Mouse (Mus musculus) frontal cortex, adult (tissue): Measurements from ENCODE around the gene Tmprss7.

Source experiments
- ATAC-seq: cut with Nextera tagmentation; 2 replicates; pipeline ENCODE4 v1.9.2; 2017; ENCODE audit warnings: mild to moderate bottlenecking, moderate library complexity, mixed read lengths; ENCODE audit not compliant: low TSS enrichment

Tmprss7 gene

DNA sequence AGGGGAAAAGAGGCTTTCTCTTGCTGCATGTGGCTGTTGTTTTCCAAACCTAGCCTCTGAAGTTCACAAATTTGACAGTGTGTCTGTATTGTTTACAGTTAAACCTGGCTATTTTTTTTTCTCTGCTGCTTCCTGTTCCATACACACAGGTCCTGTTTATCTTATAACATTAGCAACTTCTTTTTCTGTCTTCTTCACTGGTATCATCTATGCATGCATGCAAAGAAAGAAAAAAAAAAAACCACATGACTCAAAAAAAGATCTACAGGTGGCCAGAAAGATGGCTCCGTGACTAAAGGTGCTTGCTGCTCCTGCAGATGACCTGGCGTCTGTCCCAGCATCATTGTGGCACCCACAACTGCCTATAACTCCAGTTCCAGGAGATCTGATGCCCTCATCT lies 68.1 kb downstream of the Tmprss7 start:
- ATAC-seq = no peak

GRCm38 (mm10) chr16:45624791-45625190 lies 68.7 kb downstream of the Tmprss7 start:
- no peak for ATAC-seq

GRCm38 (mm10) chr16:45623230-45623629 lies 70.2 kb downstream of the Tmprss7 start:
- no peak for ATAC-seq

DNA sequence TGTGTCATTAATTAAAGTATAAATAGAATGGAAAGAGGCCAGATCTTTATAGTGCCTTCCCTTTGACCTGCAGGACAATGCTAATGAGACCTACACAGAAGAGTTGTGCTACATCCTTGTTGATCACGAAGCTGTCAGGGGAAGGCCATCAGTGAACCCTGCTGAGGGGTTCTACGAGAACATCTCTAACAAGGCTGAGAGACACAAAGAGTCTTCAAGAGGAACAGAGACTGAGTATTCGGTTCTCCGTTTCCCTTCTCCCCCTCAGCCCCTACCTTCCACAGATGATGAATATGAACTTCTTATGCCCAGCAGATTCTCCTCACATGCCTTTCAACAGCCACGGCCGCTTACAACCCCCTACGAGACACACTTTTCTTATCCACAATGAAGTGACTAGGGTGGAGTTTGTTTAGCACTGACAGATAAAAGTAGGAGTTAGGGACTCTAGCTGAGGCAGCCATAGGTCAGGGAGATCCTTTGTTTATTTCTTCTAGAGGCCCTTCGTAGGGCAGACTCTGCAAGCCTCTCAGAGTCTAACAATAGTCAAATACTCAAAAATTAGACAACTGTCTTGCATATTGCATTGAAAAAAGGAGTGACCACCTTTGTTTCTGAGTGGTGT lies 73.6 kb downstream of the Tmprss7 start:
- ATAC-seq = no peak

DNA sequence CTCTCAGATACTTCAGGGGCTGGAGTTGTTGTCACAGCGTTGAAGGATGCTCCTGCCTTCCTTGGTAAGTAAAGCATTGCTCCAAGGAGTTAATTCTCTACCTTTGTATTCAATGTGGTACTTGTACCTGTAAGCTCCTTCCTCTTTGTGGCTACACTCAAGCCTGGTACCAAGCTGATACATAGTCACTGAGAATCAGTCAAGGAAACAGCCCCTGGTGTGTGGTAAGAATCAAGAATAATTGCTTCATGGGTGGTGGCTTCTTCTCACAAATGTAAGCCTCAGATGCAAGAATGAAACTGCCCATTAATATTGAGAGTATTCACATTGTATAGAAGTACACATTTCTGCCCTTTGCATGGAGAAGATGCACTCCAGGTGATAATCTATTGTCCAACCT lies 77.5 kb downstream of the Tmprss7 start:
- no peak for ATAC-seq

DNA sequence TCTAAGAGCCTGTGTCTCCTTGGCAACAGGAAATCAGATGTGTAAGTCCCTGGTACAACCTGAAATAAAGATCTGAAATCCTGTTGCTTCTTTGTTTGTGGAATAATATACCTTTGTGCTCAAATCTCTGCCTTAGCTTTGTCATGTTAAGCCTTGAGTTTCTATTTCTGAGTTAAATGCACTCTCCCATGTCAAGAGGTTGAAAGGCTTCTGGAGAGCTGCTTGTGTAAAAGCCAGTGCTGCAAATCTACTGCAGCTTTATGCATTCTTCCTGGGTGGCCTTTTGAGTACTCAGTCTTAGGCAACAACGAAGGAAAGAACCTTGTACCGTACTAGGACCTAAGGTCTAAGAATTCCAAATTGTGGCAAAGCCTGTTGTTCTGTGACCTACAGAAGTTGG lies 80.2 kb downstream of the Tmprss7 start:
- ATAC-seq = no peak

GRCm38 (mm10) chr16:45610267-45610666 lies 83.2 kb downstream of the Tmprss7 start, which contains the start of gene Gcsam:
TSS of gene Gcsam (plus strand) at chr16:45610380.
- no peak for ATAC-seq

DNA sequence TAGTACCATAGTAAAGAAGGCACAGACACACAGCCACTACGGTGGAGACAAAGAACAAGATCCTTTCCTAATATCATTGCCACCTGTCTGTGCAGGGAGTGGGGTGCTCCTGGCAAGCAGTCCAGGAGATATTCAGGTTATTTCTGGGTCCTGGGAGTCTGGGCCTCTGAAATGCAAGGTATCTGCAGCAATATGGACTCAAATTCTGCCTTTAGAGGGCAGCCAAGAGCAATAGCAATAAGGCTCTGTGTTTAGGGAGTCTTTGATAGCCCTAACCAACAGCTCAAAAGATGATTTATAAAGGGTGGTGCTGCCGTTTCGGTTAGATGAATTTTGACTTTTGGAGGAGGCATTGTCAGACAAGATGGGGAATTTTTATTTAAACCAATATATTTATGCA lies 84.2 kb downstream of the Tmprss7 start:
- peak; percentile 87 for ATAC-seq

GRCm38 (mm10) chr16:45608481-45608954 lies 84.9 kb downstream of the Tmprss7 start:
- ATAC-seq = peak; percentile 93
